Mouse (Mus musculus): ENCODE results near the gene Tcf20.

Tcf20 gene

DNA sequence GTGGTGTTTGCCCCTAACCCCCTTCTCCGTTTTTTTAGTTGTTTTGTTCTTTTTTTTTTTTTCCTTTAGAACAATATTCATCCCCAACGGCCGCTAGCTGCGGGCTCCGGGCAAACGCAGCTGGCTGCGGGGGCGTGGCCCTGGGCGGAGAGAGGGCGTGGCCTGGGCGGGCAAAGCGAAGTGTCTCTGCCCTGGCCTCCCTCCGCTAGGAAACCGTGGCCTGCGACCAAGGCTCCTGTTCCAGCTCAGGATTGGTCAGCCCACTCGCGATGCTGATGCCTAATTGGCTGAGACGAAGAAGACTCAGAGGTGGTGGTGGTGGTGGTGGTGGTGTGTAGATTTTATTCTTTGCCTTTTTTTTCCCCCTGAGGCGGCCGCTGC lies at the start of gene Tcf20:
Gene Tcf20 (minus strand): TSS at position 141 of the 381 bp plus-strand sequence.
- under 1% methylated on average over 20 of the region's 20 CpGs for WGBS

DNA sequence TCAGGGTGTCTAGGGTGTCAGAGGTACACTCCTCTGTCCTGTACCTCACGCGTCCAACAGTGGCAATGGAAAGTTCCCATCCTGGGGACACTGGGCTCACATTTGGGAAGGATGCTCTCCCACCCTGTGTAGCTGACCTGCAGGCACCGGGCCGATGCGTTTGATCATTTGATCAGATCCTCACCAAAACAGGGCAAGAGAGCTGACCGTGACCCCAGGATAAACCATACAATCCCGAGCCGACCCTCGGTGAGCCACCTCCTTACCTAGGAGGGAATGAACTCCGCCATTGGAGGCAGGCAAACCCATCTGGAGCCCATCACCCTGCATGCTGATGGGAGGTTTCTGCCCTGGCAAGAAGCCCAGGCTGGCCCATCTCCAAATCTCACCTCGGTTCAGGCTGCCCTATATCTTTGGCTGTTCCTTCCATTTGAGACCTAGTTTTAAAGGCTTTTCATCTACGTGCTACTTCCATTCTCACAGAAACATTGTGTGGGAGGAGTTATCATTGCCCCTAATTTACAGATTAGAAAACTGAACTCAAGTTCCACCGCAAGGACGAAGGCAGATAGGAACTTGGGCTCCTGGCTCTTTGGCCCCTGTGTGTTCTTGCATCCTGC lies 49.3 kb upstream of the Tcf20 start:
- WGBS: 54% methylated on average over 14 of the region's 14 CpGs

DNA sequence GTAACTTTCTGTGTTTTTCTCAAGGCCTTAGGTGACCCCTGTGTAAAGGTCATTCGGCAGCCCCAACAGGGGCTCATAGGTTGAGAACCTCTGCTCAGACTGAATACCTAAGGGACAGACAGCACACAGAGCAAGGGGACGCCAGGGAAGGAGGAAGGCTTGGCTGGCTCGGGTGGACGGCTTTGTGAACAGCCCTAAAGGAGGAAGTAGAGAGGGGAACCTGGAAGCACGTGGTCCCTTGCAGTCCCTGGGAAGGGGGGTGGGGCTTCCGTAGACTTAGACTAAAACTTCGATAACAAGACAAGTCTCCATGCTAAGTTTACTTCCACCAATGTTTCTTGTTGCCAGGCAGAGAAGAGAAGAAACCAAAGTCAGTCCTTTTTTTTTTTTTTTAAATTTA lies 48.4 kb upstream of the Tcf20 start:
- WGBS: 57% methylated on average over 7 of the region's 7 CpGs

DNA sequence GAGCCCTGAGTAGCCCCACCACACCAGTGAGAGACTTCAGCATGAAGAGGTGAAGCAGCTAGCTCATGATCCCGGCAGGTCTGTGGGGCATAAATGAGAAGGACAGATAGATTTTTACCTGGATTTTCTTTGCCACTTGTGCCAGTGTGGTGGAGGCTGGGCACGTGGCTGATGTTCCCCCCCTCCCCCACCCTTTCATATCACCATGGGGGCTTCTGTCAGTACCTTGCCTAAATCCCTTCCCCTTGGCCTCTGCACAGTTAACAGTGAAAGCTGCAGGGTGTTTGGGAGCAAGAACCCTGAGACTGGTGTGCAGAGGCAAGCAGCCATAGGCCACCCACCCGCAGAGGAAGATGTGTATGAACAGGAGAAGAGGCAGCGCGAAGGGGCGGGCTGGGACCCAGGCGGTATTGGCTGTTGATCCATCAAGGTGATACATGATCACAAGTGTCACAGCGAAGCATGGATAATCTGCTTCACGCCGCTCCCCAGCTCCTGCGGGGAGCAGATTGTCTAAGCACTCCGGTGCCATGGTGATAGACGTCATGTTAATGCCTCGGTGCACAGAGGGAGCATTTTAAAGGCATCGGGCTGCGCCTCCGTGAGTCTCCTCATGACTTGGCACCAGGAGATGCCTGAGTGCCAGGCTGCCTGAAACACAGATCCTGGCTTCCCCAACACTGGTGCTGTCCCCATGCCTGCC lies 46.8 kb upstream of the Tcf20 start:
- WGBS: 18% methylated on average over 17 of the region's 17 CpGs

DNA sequence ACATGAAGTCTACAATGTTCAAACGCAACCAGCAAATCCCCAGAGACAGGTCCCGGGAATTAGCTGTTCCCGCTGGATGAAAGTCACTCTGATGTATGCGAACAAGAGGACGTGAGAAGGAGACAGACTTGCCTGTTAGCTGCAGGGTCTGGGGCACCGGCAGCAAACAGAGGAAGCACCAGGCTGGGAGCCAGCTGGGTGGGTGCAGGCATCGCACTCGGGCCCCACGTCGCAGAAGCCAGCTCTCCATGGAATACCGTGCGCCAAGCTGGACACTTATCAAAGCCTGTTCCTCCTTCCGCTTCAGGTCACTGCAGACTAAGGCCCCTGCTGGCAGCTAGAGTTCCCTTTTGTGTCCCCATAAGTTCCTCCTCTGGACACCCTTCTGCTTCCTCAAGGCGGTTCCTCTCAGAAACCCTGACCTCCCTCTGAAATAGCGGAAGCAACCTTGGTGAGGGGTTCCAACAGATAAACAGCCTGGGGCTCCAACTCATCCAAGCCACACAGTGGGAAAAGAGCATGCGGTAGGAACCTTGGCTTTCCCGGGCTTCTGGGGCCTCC lies 45.4 kb upstream of the Tcf20 start, which contains the start of gene Nfam1:
Gene Nfam1 (minus strand): TSS at position 326 of the 561 bp plus-strand sequence.
- 67% methylated on average over 17 of the region's 17 CpGs for WGBS

DNA sequence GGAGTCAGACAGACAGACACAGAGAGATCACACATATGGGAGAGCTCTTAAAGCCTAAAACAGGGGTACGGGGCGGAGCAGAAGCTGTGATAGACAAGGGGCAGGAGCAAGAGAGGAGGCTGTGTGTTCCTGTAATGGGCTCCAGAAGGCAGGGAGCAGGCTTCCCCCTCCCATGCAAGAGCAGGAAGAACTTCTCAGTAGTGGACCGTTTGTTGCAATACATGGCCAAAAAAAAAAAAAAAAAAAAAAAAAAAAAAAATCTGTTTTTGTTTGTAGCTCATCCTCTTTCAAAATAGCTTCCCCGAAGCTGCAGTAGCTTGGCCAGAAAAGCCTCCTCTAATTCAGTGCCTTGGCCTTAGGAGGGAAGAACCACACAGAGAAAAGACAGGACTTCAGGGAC lies 43.2 kb upstream of the Tcf20 start:
- 59% methylated on average over 4 of the region's 4 CpGs for WGBS

DNA sequence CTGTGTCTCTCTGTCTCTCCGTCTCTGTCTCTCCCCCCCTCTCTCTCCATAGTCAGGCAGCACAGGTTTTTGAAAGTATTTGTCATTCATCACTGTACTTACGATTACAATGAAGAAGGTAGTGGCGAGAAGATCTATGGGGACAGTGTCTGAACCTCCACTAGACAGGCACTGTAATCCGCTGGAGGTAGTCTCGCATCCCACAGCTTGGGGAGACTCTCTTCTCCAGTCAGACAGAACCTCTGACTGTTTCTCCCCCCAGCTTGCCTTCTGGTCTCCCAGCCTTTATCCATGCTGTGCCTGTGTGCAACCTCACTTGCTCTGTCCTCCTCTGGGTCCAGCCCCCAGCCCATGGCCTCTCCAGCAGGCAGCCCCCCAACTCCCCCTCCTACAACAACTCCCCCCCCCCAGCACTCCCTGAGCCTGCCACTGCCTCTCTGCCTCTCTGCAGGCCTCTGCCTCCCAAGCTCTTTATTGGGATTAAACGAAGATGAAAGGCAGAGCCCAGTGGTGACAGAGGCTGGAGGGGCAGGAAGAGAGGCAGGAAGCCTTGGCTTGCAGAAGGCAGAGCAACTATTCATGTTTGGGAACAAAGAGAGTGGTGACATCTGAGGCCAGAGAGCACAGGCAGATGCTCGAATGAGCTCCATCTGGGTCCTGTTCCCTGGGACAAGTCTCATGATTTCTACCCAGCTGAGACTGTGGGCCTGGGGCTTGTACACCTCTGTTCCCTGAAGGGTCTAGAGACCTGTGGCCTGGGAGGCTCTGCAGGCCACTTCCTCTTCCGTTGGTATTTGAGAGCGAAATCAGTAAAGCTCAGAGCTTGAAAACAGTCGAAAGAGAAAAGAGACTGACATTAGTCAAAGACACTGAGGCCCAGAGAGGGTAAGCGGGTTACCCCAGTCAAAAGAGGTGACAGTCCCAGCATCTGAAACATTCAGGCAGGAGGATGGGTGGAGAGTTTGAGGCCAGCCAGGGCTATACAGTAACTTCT lies 42.4 kb upstream of the Tcf20 start:
- WGBS: 75% methylated on average over 11 of the region's 11 CpGs

DNA sequence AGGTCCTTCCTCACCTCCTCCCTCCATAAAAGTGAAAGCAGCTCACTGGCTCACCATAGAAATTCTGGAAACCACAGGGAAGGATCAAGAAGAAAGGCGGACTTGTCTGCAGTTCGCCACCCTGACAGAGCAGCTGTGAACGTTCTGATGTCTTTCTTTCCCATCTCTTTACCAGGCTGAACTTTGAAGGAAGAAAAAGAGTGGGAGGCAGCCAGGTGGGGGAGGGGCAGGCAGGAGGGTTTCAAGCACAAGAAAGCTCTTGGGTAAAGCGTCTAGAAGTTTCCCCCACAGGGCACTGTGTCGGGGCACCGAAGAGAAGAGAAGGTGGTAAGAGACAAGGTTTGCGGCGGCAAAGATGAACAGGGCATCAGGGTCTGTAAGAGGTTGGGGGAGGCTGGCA lies 38.5 kb upstream of the Tcf20 start:
- 64% methylated on average over 8 of the region's 8 CpGs for WGBS

DNA sequence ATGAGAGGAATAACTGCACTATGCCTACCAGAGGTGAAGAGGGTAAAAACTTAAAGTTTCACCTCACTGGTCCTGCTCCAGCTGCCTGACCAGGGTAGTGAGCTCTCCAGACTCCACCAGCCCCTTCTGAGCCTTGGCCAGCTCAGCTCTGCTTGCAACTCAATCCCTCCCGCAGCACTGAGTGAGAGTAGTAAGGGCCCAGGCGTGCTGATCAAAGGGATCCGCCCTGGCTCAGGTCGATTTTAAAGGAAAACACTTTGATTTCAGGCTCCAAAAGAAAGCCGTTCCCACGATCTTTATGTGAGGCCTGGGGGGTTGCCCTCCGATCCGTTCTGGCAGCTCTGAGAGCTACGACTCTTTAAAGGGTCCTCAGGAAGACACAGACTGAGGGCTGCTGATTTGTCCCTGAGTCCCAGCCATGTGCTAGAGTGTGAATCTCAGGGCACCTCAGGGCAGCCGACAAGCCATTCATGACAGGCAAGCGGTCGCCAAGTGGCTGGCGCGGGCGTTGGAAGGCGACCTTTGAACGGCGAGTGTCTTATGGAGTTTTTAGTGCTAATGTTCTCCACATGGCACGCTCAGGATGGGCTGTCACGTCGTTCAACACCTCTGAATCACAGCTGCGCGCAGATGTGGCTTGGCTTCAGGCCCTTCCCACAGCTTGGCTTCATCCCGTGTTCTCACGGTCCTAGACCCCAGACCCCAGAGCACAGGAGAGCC lies 37.5 kb upstream of the Tcf20 start:
- 77% methylated on average over 25 of the region's 25 CpGs for WGBS

DNA sequence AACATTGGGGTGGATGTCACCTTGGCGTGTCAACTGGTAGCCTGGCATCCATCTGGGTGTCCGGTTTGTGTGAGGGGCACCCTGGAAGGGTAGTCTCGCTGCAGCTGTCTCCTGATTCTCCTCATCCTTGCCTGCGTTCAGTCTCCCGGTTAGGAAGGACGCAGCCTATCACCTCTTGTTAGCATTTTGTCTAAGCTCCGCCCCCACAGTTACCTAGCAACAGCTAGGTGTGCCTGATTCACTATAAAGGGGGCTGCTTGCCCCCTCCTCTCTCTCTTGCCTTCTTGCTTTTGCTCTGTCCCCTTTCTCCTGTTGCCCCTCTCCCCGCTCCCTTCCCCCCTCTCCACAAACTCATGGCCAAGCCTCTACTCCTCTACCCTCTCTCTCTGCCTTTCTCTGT lies 35.3 kb upstream of the Tcf20 start:
- 63% methylated on average over 8 of the region's 8 CpGs for WGBS

DNA sequence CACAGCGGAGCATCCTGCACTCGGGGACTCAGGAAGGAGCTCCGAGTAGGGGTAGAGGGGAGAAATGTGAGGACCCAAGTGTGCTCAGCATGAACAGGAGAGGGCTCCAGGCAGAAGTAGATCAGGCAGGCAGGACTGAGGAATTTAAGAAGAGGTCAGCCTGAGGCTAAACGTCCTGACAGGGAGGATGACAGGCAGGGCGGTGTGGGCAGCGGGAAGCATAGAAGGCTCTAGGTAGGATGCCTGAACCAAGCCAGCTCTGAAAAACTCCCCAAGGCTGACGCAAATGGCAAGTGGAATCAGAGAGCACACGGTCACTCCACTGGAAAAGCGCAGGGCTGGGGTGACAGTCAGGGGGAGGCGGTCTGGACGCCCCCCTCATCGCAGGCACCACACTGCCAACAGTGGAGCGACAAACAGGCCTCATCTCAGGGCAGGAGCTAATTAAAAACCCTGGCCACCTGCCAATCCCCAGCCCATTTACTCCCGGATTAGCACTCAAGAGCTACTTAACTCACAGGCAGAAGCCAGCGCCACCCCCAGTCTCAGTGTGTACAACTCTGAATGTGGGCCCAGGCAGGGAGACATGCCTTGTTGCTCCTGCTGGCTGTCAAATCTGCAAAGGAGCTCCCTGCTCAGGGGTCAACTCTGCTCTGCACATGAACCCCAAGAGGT lies 23.5 kb upstream of the Tcf20 start:
- 37% methylated on average over 15 of the region's 15 CpGs for WGBS

DNA sequence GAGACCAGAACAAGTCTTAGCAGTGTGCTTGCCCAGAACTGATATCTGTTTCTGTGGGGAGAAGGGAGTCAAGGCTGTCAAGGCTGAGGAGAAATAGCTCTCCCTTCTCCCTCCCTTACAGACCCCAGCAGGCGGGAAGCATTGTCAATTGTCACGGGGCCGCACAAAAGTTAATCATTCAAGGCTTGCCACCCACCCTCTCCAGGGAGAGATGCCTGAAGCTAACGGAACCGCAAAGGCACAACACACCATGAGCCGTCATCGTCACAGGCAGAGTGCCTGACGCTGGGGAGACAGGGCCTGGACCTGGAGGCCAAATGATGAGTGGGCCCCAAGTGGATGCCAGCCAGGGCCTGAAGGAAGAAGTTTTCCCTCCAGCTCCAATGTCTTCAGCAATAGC lies 22.8 kb upstream of the Tcf20 start:
- WGBS: 41% methylated on average over 8 of the region's 8 CpGs

DNA sequence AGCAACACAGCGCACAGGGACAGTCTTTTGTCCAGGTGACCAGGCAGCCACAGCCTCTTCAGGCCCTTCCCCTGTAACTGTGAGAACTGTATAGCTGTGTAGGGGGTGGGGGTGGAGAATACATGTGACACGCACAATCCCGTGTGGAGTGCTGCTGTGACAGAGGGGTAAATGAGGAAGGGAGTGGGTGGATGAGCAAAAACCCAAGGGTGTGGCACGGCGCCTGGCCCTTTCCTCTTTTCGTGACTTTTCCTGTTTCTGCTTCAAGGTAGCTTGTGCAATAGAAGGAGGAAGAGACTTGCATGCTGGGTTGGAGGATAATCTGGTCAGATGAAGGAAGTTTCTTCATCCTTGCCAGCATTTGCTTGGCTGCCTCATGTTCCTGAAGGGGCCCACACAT lies 21.9 kb upstream of the Tcf20 start:
- WGBS: 53% methylated on average over 6 of the region's 6 CpGs

DNA sequence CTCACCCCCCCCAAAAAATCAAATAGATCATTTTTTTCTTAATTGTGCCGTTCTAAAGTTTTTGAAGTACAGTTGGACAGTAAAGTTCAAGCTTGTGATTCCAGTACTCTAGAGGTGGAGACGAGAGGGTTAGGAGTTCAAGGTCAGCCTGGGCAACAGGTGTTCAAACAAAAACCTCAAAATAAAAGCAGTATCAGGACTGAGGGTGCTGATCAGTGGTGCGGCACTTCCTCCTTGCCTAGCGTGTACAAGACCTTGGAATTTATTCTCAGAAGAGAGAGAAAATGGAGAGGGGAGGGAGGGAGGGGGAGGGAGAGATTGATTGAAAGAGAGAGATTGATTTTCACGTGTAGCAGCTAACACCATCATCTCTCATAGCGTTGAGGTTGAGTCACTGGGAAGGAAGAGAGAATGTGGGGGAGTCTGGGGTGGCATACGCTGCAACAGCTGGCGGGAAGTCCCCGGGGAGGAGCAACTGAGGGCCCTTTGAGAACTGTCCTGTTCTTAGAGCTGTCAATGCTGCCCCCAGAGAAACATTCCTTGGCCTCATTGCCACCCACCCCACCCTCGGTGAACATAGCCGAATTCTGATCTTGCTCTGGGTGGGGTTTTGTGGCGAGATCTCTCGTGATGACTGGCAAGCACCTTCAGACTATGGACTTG lies 21.2 kb upstream of the Tcf20 start:
- WGBS: 52% methylated on average over 13 of the region's 13 CpGs

DNA sequence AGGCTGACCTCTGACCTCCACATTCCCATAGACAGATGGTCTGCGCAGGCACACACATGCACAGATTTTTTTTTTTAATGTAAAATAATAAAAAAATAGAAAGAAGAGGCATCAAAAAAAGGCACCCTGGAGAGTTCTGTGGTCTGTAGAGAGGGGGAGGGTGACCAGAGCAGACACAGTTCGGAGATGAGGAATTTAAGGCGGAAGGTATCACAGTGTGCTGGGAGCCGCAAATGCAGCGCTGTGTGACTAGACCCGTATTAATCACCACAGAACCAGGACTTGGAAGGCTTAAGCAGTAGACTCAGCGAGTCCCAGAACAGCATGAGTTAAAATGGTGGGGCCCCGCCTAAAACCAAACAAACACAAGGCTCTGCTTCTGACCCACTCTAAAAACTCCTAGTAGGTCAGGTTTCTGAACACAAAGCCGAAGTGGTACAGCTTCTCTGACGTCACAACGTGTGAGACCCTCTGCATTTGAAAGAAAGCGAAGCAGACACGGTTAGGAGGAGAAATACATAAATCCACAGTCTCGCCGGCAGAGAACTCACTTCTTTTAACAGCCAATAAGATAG lies 19.8 kb upstream of the Tcf20 start:
- 78% methylated on average over 15 of the region's 15 CpGs for WGBS

DNA sequence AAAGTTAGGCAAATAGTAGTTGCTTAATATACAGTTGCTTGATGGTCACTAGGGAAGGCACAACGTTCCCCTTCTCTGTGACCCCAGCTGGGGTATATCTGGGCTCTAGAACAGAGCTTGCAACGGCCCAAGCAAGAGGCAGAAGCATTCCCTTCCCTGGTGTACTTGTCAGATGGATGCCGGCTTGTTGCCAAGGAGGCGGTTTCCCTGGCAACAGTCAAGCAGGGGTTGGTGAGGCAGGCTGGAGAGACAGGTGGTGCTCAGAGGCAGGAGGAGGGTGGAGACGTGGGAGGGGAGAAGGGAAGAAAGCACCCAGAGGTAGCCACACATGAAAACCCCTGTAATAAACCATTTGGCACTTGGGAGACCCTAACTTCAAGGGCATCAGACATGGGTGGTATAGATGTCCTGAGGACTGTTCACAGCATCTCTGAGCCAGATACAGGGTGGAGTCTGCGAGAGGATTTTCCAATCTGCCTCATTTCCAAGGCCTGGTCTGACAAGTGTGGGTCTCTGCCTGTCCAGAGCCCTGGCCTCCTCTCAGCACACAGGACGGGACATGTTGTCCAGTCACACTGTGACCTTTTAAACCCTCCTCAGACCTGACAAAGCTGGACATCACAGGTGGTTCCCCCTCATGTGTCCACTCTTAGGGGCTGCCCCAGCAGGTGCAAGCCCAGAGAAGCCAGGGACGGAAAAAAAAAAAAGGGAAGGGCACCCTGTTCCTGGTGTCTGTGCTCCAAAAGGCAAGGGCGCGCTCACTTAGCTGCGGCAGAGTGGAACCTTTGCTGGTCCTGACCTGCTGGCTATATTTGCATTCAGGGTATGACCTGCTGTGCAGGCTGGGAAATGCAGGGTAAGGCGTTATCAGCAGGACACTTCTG lies 15.2 kb upstream of the Tcf20 start:
- WGBS: 54% methylated on average over 12 of the region's 12 CpGs

DNA sequence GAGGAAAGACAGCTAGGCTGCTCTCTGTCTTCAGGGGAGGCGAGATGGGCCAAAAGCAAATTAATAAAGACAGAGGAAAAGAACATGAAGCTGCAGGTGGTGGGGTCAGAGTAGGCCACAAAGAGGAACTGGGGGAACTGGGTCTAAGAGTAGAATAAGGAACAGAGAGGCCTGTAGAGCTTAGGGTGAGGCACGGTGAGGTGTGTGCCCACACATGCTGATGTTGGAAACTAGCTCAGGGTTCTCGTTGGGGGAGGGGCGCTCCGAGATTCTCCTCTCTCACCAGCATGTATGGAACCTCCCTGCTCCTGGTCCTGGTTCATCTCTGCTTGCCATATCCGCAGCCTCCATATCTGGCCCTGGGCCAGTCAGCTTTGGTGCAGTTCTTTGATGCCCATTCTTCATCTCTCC lies 11.1 kb upstream of the Tcf20 start:
- WGBS: 74% methylated on average over 6 of the region's 6 CpGs

DNA sequence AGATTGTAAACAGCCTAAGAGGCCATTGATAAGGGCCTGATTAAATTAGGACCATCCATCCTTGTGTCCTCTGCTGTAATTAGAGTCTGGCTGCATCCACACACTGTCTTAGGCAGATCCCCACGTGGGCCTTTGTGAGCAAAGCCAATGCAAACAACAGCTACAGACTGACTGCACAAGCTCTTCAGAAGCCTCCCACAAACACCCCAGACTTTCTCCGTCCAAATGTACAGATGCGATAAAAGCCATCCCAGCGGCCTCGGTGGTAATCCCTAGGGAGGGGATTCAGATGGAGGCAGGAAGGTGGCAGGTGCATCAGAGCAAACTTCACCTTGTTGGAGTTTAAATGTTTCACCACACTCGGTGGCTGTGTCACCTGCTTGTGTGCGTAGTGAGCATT lies 7.6 kb upstream of the Tcf20 start:
- WGBS: 36% methylated on average over 7 of the region's 7 CpGs

DNA sequence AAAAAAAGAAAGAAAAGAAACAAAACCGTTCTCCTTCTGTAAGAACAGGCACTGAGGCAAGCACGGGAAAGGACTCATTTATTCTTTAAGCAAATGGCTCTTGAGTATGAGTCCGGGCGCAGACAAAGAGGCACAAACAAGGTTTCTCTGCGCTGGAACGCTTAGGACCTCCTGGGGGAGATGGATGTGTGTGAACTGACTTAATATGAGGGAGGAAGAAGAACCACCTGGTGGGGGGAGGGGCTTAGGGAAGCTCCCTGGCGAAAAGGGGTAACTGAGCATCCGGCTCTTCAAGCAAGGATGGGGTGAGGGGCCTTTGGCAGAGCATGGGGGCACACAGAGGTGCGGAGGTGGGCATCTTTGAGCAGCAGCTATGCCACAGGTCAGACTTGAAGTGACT lies 5.2 kb upstream of the Tcf20 start:
- WGBS: 80% methylated on average over 9 of the region's 9 CpGs

Data from cerebral cortex, adult 2 months (tissue).